ENCODE assay signal across 11 mouse cellular contexts in genomic region chr13:29974066-29974465, GRCm38 (mm10). TPM values are rescaled to one million over a fixed set of nuclear protein-coding genes. Genes with fewer than 3 reads are reported as not detected.
DNase-seq lines count a peak whose midpoint lies in the region; ATAC-seq and TF ChIP-seq lines count a peak whose summit lies in the region.
"Had no signal": no experiment of that assay in that cellular context is flagged by ENCODE, and none has a peak within 500 bp of the region (broad histone marks: within the 10 kb centered on the region; RNA-seq: fewer than 3 reads in every experiment).

No protein-coding gene starts in this region.

- WGBS in liver, postnatal 0 days (ENCODE audit: insufficient replicate concordance) = 74% methylated on average over 5 of the region's 5 CpGs
- 97% methylated on average over 5 of the region's 5 CpGs for WGBS in limb, embryonic 10.5 days

- peak overlapping the region; percentile 74 for H3K27ac ChIP-seq in gastrocnemius, adult 2 months
- no peak overlapping the region for H3K27ac ChIP-seq in liver, postnatal 0 days (ENCODE audit: low read depth)
- H3K27ac ChIP-seq in limb, embryonic 10.5 days = no peak overlapping the region
- H3K27ac ChIP-seq: liver, embryonic 13.5 days had no signal

- no peak for ATAC-seq in liver, postnatal 0 days
- peak; percentile 25; the same call in 1 of the 2 replicates for ATAC-seq in megakaryocyte, adult 5-6 weeks (ENCODE audit: poor library complexity, severe bottlenecking)

- peaks cover 5% of the 10 kb centered on the region; the same call in 1 of the 2 replicates for H3K4me1 ChIP-seq in liver, postnatal 0 days (ENCODE audit: insufficient read depth)
- H3K4me1 ChIP-seq in E14TG2a.4 (replicated peaks; ENCODE audit: low read depth, low read length) = peaks cover 93% of the 10 kb centered on the region
- H3K4me1 ChIP-seq in limb, embryonic 10.5 days = 0 out of 2 replicates have a peak, but pooled peaks cover 4% of the 10 kb centered on the region

- H3K36me3 ChIP-seq in liver, postnatal 0 days (replicated peaks; ENCODE audit: insufficient read depth, low read length) = peaks cover 9% of the 10 kb centered on the region; the same call in 1 of the 2 replicates
- H3K36me3 ChIP-seq in E14TG2a.4 (ENCODE audit: insufficient read depth, low read length) = peaks cover 81% of the 10 kb centered on the region
- H3K36me3 ChIP-seq in limb, embryonic 10.5 days = peaks cover 82% of the 10 kb centered on the region

- no peak overlapping the region for H3K4me2 ChIP-seq in liver, postnatal 0 days (ENCODE audit: low read depth, low read length)
- H3K4me2 ChIP-seq: liver, embryonic 13.5 days had no signal

- intact Hi-C loops in gastrocnemius, adult 2 months (cut with DNase I) = loop anchor here (5.0 to 10.0 kb wide), 2 partner anchors 37 to 571 kb away; partner anchors contain the start of gene Uqcrfs1

- H3K9ac ChIP-seq in liver, postnatal 0 days (replicated peaks) = no peak overlapping the region
- H3K9ac ChIP-seq: liver, embryonic 13.5 days had no signal

- H3K9me3 ChIP-seq in liver, postnatal 0 days (ENCODE audit: low read length) = no peaks in the 10 kb centered on the region
- H3K9me3 ChIP-seq in E14TG2a.4 (ENCODE audit: low read length) = no peaks in the 10 kb centered on the region
- H3K9me3 ChIP-seq in limb, embryonic 10.5 days (replicated peaks) = no peaks in the 10 kb centered on the region
- H3K9me3 ChIP-seq: liver, embryonic 13.5 days had no signal

- H3K27me3 ChIP-seq in liver, postnatal 0 days (ENCODE audit: insufficient read depth, low read length) = no peaks in the 10 kb centered on the region
- H3K27me3 ChIP-seq in E14TG2a.4 (ENCODE audit: insufficient read depth, low read length) = no peaks in the 10 kb centered on the region
- H3K27me3 ChIP-seq in limb, embryonic 10.5 days (ENCODE audit: low read depth, poor library complexity, severe bottlenecking) = no peaks in the 10 kb centered on the region
- H3K27me3 ChIP-seq: liver, embryonic 13.5 days had no signal

- TF ChIP-seq CTCF in gastrocnemius, adult 2 months (IDR thresholded peaks at IDR 0.05) = peak; percentile 46
- TF ChIP-seq CTCF in liver, postnatal 0 days (IDR thresholded peaks at IDR 0.05; ENCODE audit: low read depth) = peak; percentile 50
- TF ChIP-seq CTCF in E14TG2a.4 (conservative IDR thresholded peaks at IDR 0.05; ENCODE audit: low read length) = peak; percentile 32

- no peak for DNase-seq in gastrocnemius, adult 2 months
- DNase-seq in gastrocnemius, postnatal 10 days = no peak
- no peak for DNase-seq in liver, postnatal 0 days
- DNase-seq in liver = no peak
- no peak for DNase-seq in layer of hippocampus, postnatal 10 days (ENCODE audit: low spot score in 2 of 2)
- no peak for DNase-seq in limb, embryonic 10.5 days (ENCODE audit: low spot score)
- DNase-seq: cerebellum, adult 9-10 months; heart, postnatal 14 days; liver, embryonic 13.5 days had no signal

- no peak overlapping the region for H3K4me3 ChIP-seq in gastrocnemius, adult 2 months
- H3K4me3 ChIP-seq in liver, postnatal 0 days (ENCODE audit: low read depth, low read length) = no peak overlapping the region
- H3K4me3 ChIP-seq in E14TG2a.4 (replicated peaks; ENCODE audit: low read length) = no peak overlapping the region
- no peak overlapping the region for H3K4me3 ChIP-seq in limb, embryonic 10.5 days
- H3K4me3 ChIP-seq: liver, embryonic 13.5 days had no signal

- TF ChIP-seq EP300 in liver, postnatal 0 days (IDR thresholded peaks at IDR 0.05; ENCODE audit: low read depth) = no peak

RNA-seq across cellular contexts. Expression of gene E2f3, which starts 11.8 kb away (rescaled TPM):
- 10 to 100 TPM in 1 of 2 experiments, 1 to 10 TPM in 1; 9.6 to 10.8 TPM for total RNA-seq in gastrocnemius, adult 2 months (2021)
- total RNA-seq in gastrocnemius, postnatal 10 days (2021) = 10 to 100 TPM; 11.0 to 14.2 TPM
- 2.4 and 2.6 TPM in 2 replicates for polyA plus RNA-seq in liver, postnatal 0 days (2015; fragmentation: Nextera tagmentation; extraction: Ambion mirVana)
- 7.3 and 7.5 TPM in 2 replicates for total RNA-seq in megakaryocyte, adult 5-6 weeks (2015)
- 5.4 TPM in 2 replicates for total RNA-seq in megakaryocyte, adult 5-6 weeks (2017)
- total RNA-seq in layer of hippocampus, postnatal 10 days (2021) = 10 to 100 TPM; 25.8 to 27.5 TPM
- 22.5 and 23.2 TPM in 2 replicates for polyA plus RNA-seq in limb, embryonic 10.5 days (2016; fragmentation: Nextera tagmentation; extraction: Ambion mirVana)
